Mouse (Mus musculus) MEL-GATA-1-ER (cell line): ENCODE results near the gene Negr1.
"Not testable (repeated sequence)": the region's sequence is repeated elsewhere in the genome, so short reads cannot be mapped to it uniquely, and the experiment has no call there.

Experiments used
- DNase-seq: peaks from one replicate; pipeline ENCODE4 v3.0.0-alpha.2; 2012; ENCODE audit warnings: low read depth; ENCODE audit errors: extremely low read depth

The Negr1 gene

GRCm38 (mm10) chr3:156992171-156992570 lies 430.6 kb downstream of the Negr1 start:
- no peak for DNase-seq

GRCm38 (mm10) chr3:156992811-156993210 lies 431.2 kb downstream of the Negr1 start:
- DNase-seq = no peak

GRCm38 (mm10) chr3:156999177-156999808 lies 437.7 kb downstream of the Negr1 start:
- no peak for DNase-seq

- no peak for DNase-seq
Observed at GRCm38 (mm10) chr3:157021632-157022031, 460.0 kb downstream of the Negr1 start.

- DNase-seq = no peak
Observed at GRCm38 (mm10) chr3:157024580-157024979, 463.0 kb downstream of the Negr1 start.

- no peak for DNase-seq
Observed at GRCm38 (mm10) chr3:157031513-157032142, 470.0 kb downstream of the Negr1 start.

- DNase-seq = no peak
Observed at GRCm38 (mm10) chr3:157036016-157036415, 474.4 kb downstream of the Negr1 start.

DNA sequence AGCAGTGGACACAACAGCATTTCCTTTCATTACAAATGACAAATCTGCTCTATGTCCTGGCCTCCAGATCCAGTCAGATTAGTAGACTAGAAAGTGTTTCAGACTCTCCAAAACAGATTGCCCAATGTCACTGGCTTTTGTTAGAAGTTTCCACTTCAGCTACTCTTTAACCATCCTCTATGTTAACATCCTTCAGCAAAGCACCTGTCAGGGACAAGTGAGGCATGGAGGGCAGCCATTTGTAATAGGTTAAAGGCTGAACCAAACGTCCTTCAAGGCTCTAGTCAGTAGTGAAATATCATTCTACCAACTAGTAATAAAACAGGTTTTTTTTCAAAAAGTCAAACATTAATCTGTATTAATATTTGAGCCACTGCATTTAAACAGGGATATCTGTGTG lies 475.0 kb downstream of the Negr1 start:
- no peak for DNase-seq

- no peak for DNase-seq
Observed at GRCm38 (mm10) chr3:157040619-157041018, 479.0 kb downstream of the Negr1 start.

GRCm38 (mm10) chr3:157044565-157044964 lies 483.0 kb downstream of the Negr1 start:
- no peak for DNase-seq

DNA sequence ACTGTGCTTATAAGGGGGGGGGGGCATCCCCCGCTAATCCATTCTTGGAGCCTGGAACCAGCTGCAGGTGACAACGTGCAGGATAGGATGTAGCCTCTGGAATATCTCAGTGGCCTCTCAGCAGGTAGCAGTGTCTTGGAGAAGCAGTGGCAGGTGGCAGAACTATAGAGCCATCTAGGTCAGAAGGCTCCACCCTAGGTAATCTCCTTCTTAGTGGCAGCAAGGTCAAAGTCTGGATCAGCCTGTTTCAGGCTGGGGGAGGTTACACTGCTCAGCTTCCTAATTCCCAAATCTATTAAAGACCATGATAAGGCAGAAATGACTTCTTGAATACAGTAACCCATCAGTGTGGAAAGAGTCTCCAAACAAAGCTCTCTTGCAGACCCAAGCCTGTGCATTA lies 502.8 kb downstream of the Negr1 start:
- DNase-seq = not testable (repeated sequence)

- DNase-seq = no peak
Observed at GRCm38 (mm10) chr3:157066331-157066730, 504.7 kb downstream of the Negr1 start.

DNA sequence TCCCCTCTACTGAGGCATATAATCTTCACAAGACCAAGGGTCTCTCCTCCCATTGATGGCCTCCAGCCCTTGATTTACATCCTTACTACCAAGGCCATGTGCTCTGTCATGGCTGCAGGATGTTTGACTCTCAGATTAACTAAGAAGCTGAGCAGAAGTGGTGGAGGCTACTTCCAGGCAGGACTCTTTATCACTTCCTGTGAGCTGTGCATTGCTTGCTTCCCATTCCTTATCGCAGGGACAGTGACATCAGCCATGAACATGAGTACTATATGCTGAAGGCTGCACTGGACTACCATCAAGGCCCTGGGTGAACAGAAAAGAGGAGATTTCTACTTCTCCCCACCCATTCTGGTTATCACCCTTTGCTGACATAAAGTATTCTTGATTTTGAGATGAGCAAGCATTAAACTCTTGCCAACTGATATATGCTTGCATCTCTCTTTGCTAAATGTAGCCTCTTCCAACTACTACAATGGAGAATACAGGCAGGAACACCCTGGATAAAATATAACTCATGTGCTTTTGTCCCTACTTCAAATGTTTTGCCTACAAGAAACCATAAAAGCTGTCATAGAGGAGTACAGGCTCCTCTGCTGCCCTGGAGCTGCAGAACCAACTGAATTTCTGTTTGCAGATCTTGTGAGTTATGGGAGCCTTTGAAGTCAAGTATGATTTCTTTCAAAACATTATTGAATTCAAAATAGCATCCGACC lies 517.8 kb downstream of the Negr1 start:
- DNase-seq = no peak

DNA sequence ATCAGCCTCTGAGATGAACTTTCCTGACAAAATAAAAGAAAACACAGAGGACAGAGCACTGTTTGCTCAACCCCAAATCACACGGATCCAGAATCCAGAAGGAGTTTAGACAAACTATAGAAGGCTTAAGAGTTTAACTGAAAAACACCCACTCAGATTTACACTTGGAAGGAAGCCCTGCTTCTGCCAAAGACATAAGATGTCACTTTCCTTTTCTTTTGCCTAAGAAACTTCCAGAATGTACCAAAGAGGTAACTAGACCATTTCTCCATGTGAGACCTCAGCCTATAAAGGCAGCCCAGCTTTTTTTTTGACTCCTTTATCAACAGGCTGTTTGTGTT lies 518.3 kb downstream of the Negr1 start:
- no peak for DNase-seq

DNA sequence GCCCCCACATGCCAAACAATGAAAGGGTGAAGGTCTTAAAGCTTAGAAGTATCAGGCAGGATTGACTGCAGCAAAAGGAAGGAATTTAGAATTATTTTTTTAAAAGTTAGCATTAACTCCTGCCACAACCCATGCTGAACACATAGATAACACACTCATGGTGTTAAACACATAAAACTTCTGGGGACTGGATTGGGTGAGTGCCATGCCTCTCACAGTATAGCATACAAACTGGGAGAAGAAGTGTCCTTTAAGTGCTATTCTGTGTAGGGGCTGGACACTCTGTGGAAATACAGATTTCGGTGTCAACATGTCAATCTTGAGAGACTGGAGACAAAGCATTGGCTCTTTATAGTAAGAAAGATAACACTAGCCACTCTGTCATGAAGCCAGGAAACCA lies 519.0 kb downstream of the Negr1 start:
- DNase-seq = no peak

DNA sequence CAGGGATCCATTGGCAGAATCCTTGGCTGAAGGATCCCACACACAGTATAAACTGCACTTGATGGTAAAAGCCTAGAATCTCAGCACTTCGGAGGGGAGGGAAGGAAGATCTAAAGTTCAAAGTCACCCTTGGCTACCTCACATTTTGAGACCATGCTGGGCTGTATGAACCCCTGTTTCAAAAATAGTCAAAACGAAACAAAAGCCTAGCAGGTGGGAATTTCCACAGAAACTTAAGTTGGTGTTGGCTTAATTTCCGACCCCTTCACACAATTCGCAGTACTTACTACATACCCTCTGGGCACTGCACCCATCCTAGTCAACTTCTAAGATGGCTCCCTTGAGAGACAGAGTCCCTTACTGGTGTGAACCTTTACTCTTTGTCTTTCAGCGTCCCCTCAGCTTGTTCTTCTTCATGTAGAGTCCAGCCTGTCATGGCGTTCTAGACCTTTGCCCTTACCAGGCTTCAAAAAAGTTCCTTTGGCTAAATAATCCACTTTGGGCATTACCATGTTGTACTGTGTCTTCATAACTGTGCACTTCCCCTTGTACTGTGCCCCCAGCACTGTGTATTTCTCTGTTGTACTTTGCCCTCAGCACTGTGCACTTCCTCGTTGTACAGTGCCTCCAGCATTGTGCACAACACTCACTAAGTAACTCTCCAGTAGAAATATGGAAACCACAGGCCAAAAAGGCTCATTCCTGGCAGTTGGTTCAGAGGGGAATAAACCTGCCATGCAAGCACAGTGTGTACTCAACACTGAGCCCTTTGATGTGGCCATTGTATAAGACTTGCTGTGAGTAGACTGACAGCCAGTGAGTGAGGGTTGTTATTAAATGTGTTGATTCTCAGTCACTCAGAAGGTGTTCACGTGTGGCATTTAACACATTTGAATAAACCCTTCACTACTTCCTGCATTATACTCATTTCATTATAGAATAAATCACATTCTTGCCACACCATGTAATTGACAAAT lies 521.5 kb downstream of the Negr1 start:
- DNase-seq = no peak

DNA sequence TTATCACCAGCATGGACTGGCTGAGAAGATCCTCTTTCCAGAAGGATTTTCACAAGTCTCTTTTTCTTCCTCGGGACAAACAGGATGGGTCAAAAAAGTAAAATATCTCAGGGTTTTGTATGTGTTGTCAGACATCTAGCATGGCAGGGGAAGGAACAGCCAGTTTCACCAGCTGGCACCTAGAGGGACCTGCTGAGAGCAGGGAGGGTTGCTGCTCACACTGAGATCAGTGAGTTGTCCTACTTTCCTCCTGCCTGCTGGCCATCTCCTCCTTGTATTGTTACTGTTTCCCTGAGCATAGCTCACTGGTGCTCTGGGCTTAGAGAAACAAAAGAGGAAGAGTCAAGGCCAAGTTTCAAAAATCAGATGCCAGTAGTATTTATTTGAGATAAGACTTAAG lies 523.6 kb downstream of the Negr1 start:
- no peak for DNase-seq

DNA sequence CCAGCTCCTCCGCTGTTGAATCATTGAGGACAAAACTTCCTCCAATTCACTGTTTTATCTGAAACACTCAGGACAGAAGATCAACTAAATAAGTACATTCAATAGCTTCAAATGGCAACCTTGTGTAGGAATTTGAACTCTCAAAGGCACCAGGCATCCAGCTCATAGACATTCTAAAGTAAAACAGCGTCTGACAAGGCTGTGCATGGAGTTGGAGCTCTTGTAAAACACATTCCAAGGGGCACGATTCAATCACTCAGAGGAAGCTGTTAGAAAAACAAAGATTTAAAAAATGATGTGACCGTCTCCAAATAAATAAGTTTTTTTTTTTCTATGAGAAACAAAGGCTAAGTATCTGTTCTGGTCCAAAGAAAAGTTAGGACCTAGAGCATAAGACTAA lies 528.5 kb downstream of the Negr1 start:
- no peak for DNase-seq

- no peak for DNase-seq
Observed at GRCm38 (mm10) chr3:157096284-157096683, 534.7 kb downstream of the Negr1 start.

DNA sequence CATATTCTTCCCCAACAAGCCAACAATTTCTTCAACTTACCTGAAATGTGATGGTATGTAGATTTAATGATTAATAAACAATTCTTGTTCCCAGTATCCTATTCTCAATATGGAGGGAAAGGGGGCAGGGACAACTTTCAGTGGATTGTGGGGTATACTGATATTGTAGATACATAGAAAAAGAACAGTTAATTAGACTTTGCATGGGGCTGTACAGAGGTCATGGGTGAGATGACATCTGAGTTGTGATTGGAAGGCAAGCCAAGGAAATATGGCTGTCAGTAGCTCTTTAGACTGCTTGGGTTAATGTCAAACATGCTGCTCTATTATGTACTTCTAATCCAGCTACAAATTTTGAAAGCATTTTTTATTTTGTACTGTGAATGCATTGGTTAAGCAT lies 535.9 kb downstream of the Negr1 start:
- DNase-seq = no peak

GRCm38 (mm10) chr3:157098417-157098816 lies 536.8 kb downstream of the Negr1 start:
- no peak for DNase-seq
